Mouse (Mus musculus): ENCODE results near the gene Erc2.

Erc2 gene

GRCm38 (mm10) chr14:28376208-28376805 lies 754.1 kb downstream of the Erc2 start:
- no peak for DNase-seq (ENCODE audit: low spot score)

- no peak for DNase-seq (ENCODE audit: low spot score)
Observed at GRCm38 (mm10) chr14:28377519-28377918, 755.3 kb downstream of the Erc2 start.

- DNase-seq (ENCODE audit: low spot score) = no peak
Observed at GRCm38 (mm10) chr14:28380129-28380528, 757.9 kb downstream of the Erc2 start.

GRCm38 (mm10) chr14:28381801-28382550 lies 759.7 kb downstream of the Erc2 start:
- no peak for DNase-seq (ENCODE audit: low spot score)

- DNase-seq (ENCODE audit: low spot score) = no peak
Observed at GRCm38 (mm10) chr14:28386815-28387607, 764.8 kb downstream of the Erc2 start.

GRCm38 (mm10) chr14:28398915-28399314 lies 776.7 kb downstream of the Erc2 start:
- DNase-seq (ENCODE audit: low spot score) = no peak

GRCm38 (mm10) chr14:28399897-28400296 lies 777.7 kb downstream of the Erc2 start:
- DNase-seq (ENCODE audit: low spot score) = no peak

- DNase-seq (ENCODE audit: low spot score) = no peak
Observed at GRCm38 (mm10) chr14:28405277-28405840, 783.1 kb downstream of the Erc2 start.

- DNase-seq (ENCODE audit: low spot score) = no peak
Observed at GRCm38 (mm10) chr14:28409390-28409789, 787.2 kb downstream of the Erc2 start.

GRCm38 (mm10) chr14:28409796-28410347 lies 787.6 kb downstream of the Erc2 start:
- no peak for DNase-seq (ENCODE audit: low spot score)

- no peak for DNase-seq (ENCODE audit: low spot score)
Observed at GRCm38 (mm10) chr14:28410789-28411225, 788.6 kb downstream of the Erc2 start.

- no peak for DNase-seq (ENCODE audit: low spot score)
Observed at GRCm38 (mm10) chr14:28412252-28412995, 790.2 kb downstream of the Erc2 start.

GRCm38 (mm10) chr14:28413516-28413915 lies 791.3 kb downstream of the Erc2 start:
- DNase-seq (ENCODE audit: low spot score) = no peak

- no peak for DNase-seq (ENCODE audit: low spot score)
Observed at GRCm38 (mm10) chr14:28417019-28417418, 794.8 kb downstream of the Erc2 start.

- DNase-seq (ENCODE audit: low spot score) = no peak
Observed at GRCm38 (mm10) chr14:28418497-28418896, 796.3 kb downstream of the Erc2 start.

- no peak for DNase-seq (ENCODE audit: low spot score)
Observed at GRCm38 (mm10) chr14:28419188-28419587, 797.0 kb downstream of the Erc2 start.

- DNase-seq (ENCODE audit: low spot score) = no peak
Observed at GRCm38 (mm10) chr14:28420596-28420995, 798.4 kb downstream of the Erc2 start.

GRCm38 (mm10) chr14:28426610-28427009 lies 804.4 kb downstream of the Erc2 start:
- DNase-seq (ENCODE audit: low spot score) = no peak

GRCm38 (mm10) chr14:28431703-28432309 lies 809.6 kb downstream of the Erc2 start:
- DNase-seq (ENCODE audit: low spot score) = no peak

- no peak for DNase-seq (ENCODE audit: low spot score)
Observed at GRCm38 (mm10) chr14:28434996-28435395, 812.8 kb downstream of the Erc2 start.

- no peak for DNase-seq (ENCODE audit: low spot score)
Observed at GRCm38 (mm10) chr14:28439171-28439570, 816.9 kb downstream of the Erc2 start.
